Mouse (Mus musculus): ENCODE data around the gene Jun.

Gene Jun

GRCm38 (mm10) chr4:95052025-95052899 is at the start of gene Jun:
Gene Jun, minus strand, starts transcription at chr4:95052222.
- DNase-seq = peak; percentile 99 to 100

GRCm38 (mm10) chr4:95101684-95102083 is 49.7 kb upstream of the Jun start:
- DNase-seq = no peak

GRCm38 (mm10) chr4:95100694-95101093 is 48.7 kb upstream of the Jun start:
- DNase-seq = no peak

- no peak for DNase-seq
These were observed 47.4 kb upstream of the Jun start for GRCm38 (mm10) chr4:95099373-95099772.

- no peak for DNase-seq
These were observed 46.7 kb upstream of the Jun start for GRCm38 (mm10) chr4:95098722-95099097.

GRCm38 (mm10) chr4:95097942-95098721 is 46.1 kb upstream of the Jun start:
- DNase-seq = no peak

GRCm38 (mm10) chr4:95096731-95097130 is 44.7 kb upstream of the Jun start:
- DNase-seq = no peak

GRCm38 (mm10) chr4:95095911-95096310 is 43.9 kb upstream of the Jun start:
- DNase-seq = no peak

GRCm38 (mm10) chr4:95095355-95095754 is 43.3 kb upstream of the Jun start:
- no peak for DNase-seq

GRCm38 (mm10) chr4:95094700-95095113 is 42.7 kb upstream of the Jun start:
- DNase-seq = no peak

- no peak for DNase-seq
These were observed 41.6 kb upstream of the Jun start for GRCm38 (mm10) chr4:95093615-95094014.

- no peak for DNase-seq
These were observed 40.5 kb upstream of the Jun start for GRCm38 (mm10) chr4:95092516-95092915.

GRCm38 (mm10) chr4:95091536-95091935 is 39.5 kb upstream of the Jun start:
- DNase-seq = no peak

GRCm38 (mm10) chr4:95089968-95090367 is 37.9 kb upstream of the Jun start:
- no peak for DNase-seq

- DNase-seq = no peak
These were observed 37.0 kb upstream of the Jun start for GRCm38 (mm10) chr4:95089053-95089452.

GRCm38 (mm10) chr4:95083957-95084356 is 31.9 kb upstream of the Jun start:
- no peak for DNase-seq

- no peak for DNase-seq
These were observed 31.2 kb upstream of the Jun start for GRCm38 (mm10) chr4:95083191-95083729.

GRCm38 (mm10) chr4:95082481-95083088 is 30.6 kb upstream of the Jun start:
- DNase-seq = peak; percentile 50 to 55

GRCm38 (mm10) chr4:95081632-95082031 is 29.6 kb upstream of the Jun start:
- DNase-seq = no peak

- DNase-seq = no peak
These were observed 26.6 kb upstream of the Jun start for GRCm38 (mm10) chr4:95078625-95079024.

- no peak for DNase-seq
These were observed 24.3 kb upstream of the Jun start for GRCm38 (mm10) chr4:95076279-95076678.

- no peak for DNase-seq
These were observed 23.6 kb upstream of the Jun start for GRCm38 (mm10) chr4:95075591-95076002.

GRCm38 (mm10) chr4:95074319-95074718 is 22.3 kb upstream of the Jun start:
- DNase-seq = no peak

Measured in cerebellum, postnatal 14 days (tissue).